Mouse (Mus musculus): ENCODE results near the gene Adamts2. TPM values are rescaled to one million over a fixed set of nuclear protein-coding genes. Genes with fewer than 3 reads are reported as not detected.

Adamts2 gene
- total and polyA plus RNA-seq, 3 experiments: not detected

GRCm38 (mm10) chr11:50678650-50679049 lies 76.8 kb downstream of the Adamts2 start:
- Histone ChIP-seq H3K27me3 (replicated peaks) (peaks cover 97% of the 10 kb centered on the region), H3K9ac (ENCODE audit: insufficient read depth, low read depth) (no peak overlapping the region), H3K4me3 (replicated peaks in 1 of 3; ENCODE audit: low read depth in 2 of 3, low read length in 2 of 3, poor library complexity in 1 of 3) (no peak overlapping the region), H3K27ac (ENCODE audit: insufficient read depth, low read depth) (no peak overlapping the region), H3K4me2 (ENCODE audit: insufficient read depth, low read depth, poor library complexity, severe bottlenecking) (no peak overlapping the region), H3K4me1 (ENCODE audit: control insufficient read depth in 1 of 2, insufficient read depth in 2 of 2) (no peaks in the 10 kb centered on the region), H3K36me3 (replicated peaks in 1 of 2; ENCODE audit: control insufficient read depth in 1 of 2, insufficient read depth in 1 of 2, low read length in 1 of 2) (no peaks in the 10 kb centered on the region), H3K9me3 (replicated peaks; ENCODE audit: low read length) (no peaks in the 10 kb centered on the region), H3K79me2 (replicated peaks; ENCODE audit: control insufficient read depth, extremely low read depth, insufficient read depth, poor library complexity, severe bottlenecking) (no peaks in the 10 kb centered on the region)
- no peak for DNase-seq (ENCODE audit: extremely low read depth)
- dilution Hi-C loops (cut with MboI; ENCODE audit: extremely low pct_ligation_motif_present, extremely low pct_unique_long_range_greater_than_20kb, low sequenced_read_pairs): no loop called here
- in situ Hi-C loops (cut with MboI; ENCODE audit: low pct_ligation_motif_present, low pct_unique_long_range_greater_than_20kb, low sequenced_read_pairs): no loop called here
- TF ChIP-seq KAT2A (IDR thresholded peaks at IDR 0.05; ENCODE audit: insufficient replicate concordance, low read length): no peak
- TF ChIP-seq SMC3 (IDR thresholded peaks at IDR 0.05; ENCODE audit: low read depth, low read length): no peak
- TF ChIP-seq GABPA (IDR thresholded peaks at IDR 0.05; ENCODE audit: insufficient replicate concordance, low read depth, low read length): no peak
- no peak for TF ChIP-seq ZNF384 (IDR thresholded peaks at IDR 0.05; ENCODE audit: low read depth, low read length)
- TF ChIP-seq JUND (conservative IDR thresholded peaks at IDR 0.05; ENCODE audit: low read depth, low read length): no peak
- no peak for TF ChIP-seq MAX (IDR thresholded peaks at IDR 0.05; ENCODE audit: low read length)
- no peak for TF ChIP-seq E2F4 (IDR thresholded peaks at IDR 0.05; ENCODE audit: insufficient replicate concordance, low read depth, low read length)
- no peak for TF ChIP-seq MAFK (IDR thresholded peaks at IDR 0.05; ENCODE audit: insufficient replicate concordance, low read length)
- TF ChIP-seq MAZ (IDR thresholded peaks at IDR 0.05; ENCODE audit: low read depth, low read length): no peak
- TF ChIP-seq HCFC1 (IDR thresholded peaks at IDR 0.05; ENCODE audit: low read depth, low read length): no peak
- TF ChIP-seq UBTF (IDR thresholded peaks at IDR 0.05; ENCODE audit: low read depth, low read length): no peak
- no peak for TF ChIP-seq POLR2AphosphoS2 (IDR thresholded peaks at IDR 0.05; ENCODE audit: low read depth, low read length)
- no peak for TF ChIP-seq CTCF (conservative IDR thresholded peaks at IDR 0.05 in 1 of 2, IDR thresholded peaks at IDR 0.05 in 1 of 2; ENCODE audit: low read depth in 2 of 2, low read length in 2 of 2)
- no peak for TF ChIP-seq SIN3A (IDR thresholded peaks at IDR 0.05; ENCODE audit: low read length)
- TF ChIP-seq ZMIZ1 (IDR thresholded peaks at IDR 0.05; ENCODE audit: low read depth, low read length): no peak
- no peak for TF ChIP-seq POLR2A (IDR thresholded peaks at IDR 0.05; ENCODE audit: low read depth, low read length)
- TF ChIP-seq MXI1 (IDR thresholded peaks at IDR 0.05; ENCODE audit: low read depth, low read length): no peak
- no peak for TF ChIP-seq PAX5 (IDR thresholded peaks at IDR 0.05; ENCODE audit: low read length)

- no peaks in the 10 kb centered on the region for H3K36me3 ChIP-seq (replicated peaks in 1 of 2; ENCODE audit: control insufficient read depth in 1 of 2, insufficient read depth in 1 of 2, low read length in 1 of 2)
- H3K27me3 ChIP-seq (replicated peaks): peaks cover 94% of the 10 kb centered on the region
- no peak overlapping the region for H3K4me3 ChIP-seq (replicated peaks in 1 of 3; ENCODE audit: low read depth in 2 of 3, low read length in 2 of 3, poor library complexity in 1 of 3)
- H3K9me3 ChIP-seq (replicated peaks; ENCODE audit: low read length): no peaks in the 10 kb centered on the region
- H3K4me1 ChIP-seq (ENCODE audit: control insufficient read depth in 1 of 2, insufficient read depth in 2 of 2): no peaks in the 10 kb centered on the region
- no peak overlapping the region for H3K27ac ChIP-seq (ENCODE audit: insufficient read depth, low read depth)
- H3K9ac ChIP-seq (ENCODE audit: insufficient read depth, low read depth): no peak overlapping the region
- no peak overlapping the region for H3K4me2 ChIP-seq (ENCODE audit: insufficient read depth, low read depth, poor library complexity, severe bottlenecking)
- TF ChIP-seq NRF1 (IDR thresholded peaks at IDR 0.05; ENCODE audit: low read depth, low read length) (no peak), JUND (conservative IDR thresholded peaks at IDR 0.05; ENCODE audit: low read depth, low read length) (no peak), TCF12 (IDR thresholded peaks at IDR 0.05; ENCODE audit: low read depth, low read length) (no peak), ELF1 (IDR thresholded peaks at IDR 0.05; ENCODE audit: low read depth, low read length) (no peak), BHLHE40 (IDR thresholded peaks at IDR 0.05; ENCODE audit: low read depth, low read length) (no peak), MXI1 (IDR thresholded peaks at IDR 0.05; ENCODE audit: low read depth, low read length) (no peak), POLR2A (IDR thresholded peaks at IDR 0.05; ENCODE audit: low read depth, low read length) (no peak), CHD2 (IDR thresholded peaks at IDR 0.05; ENCODE audit: low read length) (no peak), CHD1 (IDR thresholded peaks at IDR 0.05; ENCODE audit: low read depth, low read length) (no peak), SMC3 (IDR thresholded peaks at IDR 0.05; ENCODE audit: low read depth, low read length) (no peak), ETS1 (conservative IDR thresholded peaks at IDR 0.05; ENCODE audit: low read depth, low read length) (no peak), NELFE (IDR thresholded peaks at IDR 0.05; ENCODE audit: low read depth, low read length) (no peak), USF1 (IDR thresholded peaks at IDR 0.05; ENCODE audit: low read depth, low read length) (no peak), MAZ (IDR thresholded peaks at IDR 0.05; ENCODE audit: low read depth, low read length) (no peak)
- no peaks in the 10 kb centered on the region for H3K79me2 ChIP-seq (replicated peaks; ENCODE audit: control insufficient read depth, extremely low read depth, insufficient read depth, poor library complexity, severe bottlenecking)
- no peak for DNase-seq (ENCODE audit: extremely low read depth)
- in situ Hi-C loops (cut with MboI; ENCODE audit: low pct_ligation_motif_present, low pct_unique_long_range_greater_than_20kb, low sequenced_read_pairs): no loop called here
- dilution Hi-C loops (cut with MboI; ENCODE audit: extremely low pct_ligation_motif_present, extremely low pct_unique_long_range_greater_than_20kb, low sequenced_read_pairs): no loop called here
Measured at GRCm38 (mm10) chr11:50681940-50682339, 80.1 kb downstream of the Adamts2 start.

All from CH12.LX (cell line).